Mouse (Mus musculus) T-cell, adult 2 months (primary cell): ENCODE measurements around the gene Gm10334.
"Not testable (repeated sequence)": the region's sequence is repeated elsewhere in the genome, so short reads cannot be mapped to it uniquely, and the experiment has no call there.

Experiments
- DNase-seq: peaks from one replicate; pipeline ENCODE4 v3.0.0; 2022; ENCODE audit warnings: low spot score

Gene Gm10334

DNA sequence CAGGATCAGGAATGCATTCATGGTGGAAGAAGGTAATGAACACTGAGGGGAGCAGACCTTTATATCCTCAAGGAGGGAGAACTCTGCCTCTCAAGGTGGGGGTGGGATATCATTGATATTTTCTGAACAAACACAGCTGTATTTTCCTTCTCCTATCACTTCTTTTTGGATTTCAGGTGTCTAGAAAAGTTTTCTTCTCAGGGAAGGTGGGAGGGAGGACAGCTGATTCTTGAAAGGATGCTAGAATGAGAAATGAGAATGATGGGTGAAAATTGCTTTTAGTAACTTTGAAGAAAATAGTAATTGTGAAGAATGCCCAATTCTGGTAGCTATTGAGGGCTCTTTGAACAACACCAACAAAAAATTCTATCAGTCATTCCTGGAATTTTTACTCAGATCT is at the start of gene Gm10334:
TSS of gene Gm10334 (minus strand) at position 101 of the 400 bp plus-strand sequence.
- not testable (repeated sequence) for DNase-seq

DNA sequence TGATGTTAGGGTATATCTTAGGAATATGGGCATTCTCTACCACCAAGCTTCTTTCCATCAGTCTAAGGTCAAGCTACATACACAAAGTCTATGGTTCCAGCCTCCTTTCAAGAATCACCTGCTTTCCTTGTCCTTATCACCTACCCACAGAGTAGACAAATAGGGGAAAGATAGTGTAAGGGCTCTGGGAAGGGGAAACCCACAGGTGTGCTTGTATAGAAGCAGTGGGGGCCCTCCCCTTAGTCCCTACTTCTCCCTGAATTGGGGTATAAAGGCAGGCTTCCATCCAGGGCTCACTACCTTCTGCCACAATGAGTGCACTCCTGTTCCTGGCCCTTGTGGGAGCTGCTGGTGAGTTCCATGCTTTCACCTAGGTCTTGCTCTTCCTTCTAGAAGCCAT is 12.7 kb upstream of the Gm10334 start, which contains the start of gene Prss1:
TSS of gene Prss1 (plus strand) at position 301 of the 400 bp plus-strand sequence.
- not testable (repeated sequence) for DNase-seq

DNA sequence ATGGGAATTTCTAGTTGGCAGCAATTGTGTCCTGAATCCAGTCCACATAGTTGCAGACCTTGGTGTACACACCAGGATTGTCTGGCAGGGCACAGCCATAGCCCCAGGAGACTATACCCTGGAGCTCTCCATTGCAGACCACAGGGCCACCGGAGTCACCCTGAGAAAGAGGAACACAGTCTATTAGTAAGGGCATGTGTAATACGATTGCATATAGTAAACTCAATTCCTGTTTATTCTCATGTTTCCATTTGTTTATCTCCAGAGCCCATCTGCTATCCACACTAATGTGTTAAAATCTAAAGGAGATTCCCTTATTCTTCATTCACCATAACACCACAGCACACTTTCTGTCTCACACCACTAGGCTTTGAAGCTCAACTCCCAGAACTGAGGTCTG is 3.7 kb downstream of the Gm10334 start:
- not testable (repeated sequence) for DNase-seq
